Comparison of ENCODE assay signal across 20 mouse cellular contexts in the genomic region with DNA sequence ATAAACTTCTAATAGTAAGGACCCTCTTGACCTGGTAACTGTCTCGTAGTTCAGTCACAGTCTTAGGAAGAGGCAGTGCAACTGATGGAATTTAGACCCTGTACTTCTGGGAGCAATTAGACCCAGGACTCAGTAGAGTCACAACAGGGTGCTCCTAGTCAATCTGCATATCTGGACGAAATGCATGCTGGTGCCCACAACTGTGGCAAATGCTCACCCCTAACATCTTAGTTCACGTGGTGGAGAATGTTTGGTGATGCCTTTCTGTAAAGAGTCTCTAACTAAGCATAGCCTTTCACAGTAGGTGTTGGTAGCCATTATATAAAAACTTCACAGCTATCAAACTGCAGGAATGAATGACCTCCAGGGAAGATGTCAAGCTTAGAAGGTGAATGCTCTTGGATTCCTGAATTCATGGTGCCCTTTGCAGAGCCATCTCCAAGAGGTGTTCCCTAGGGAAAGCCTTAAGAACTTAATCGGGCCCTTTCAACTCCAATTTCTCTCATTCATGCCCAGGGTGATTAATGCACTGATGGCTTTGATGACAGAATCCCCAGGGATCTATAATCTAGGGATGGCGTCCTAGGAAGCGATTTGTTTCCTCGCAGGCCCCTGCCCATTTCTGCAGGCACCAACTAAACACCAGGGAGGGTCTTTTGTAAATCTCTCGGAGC. TPM values are rescaled to one million over a fixed set of nuclear protein-coding genes. Genes with fewer than 3 reads are reported as not detected.
"Had no signal": no experiment of that assay in that cellular context is flagged by ENCODE, and none has a peak within 500 bp of the region (broad histone marks: within the 10 kb centered on the region; RNA-seq: fewer than 3 reads in every experiment).

No protein-coding gene starts in this region.

- H3K36me3 ChIP-seq: liver, embryonic 12.5 days; neural tube, embryonic 13.5 days; neural tube, embryonic 15.5 days; stomach, embryonic 15.5 days had no signal

- H3K4me1 ChIP-seq: liver, embryonic 12.5 days; neural tube, embryonic 13.5 days; neural tube, embryonic 15.5 days; stomach, embryonic 15.5 days had no signal

- H3K4me2 ChIP-seq: liver, embryonic 12.5 days; lung, embryonic 14.5 days; neural tube, embryonic 13.5 days; neural tube, embryonic 15.5 days; stomach, embryonic 15.5 days had no signal

- H3K4me3 ChIP-seq: liver, embryonic 12.5 days; neural tube, embryonic 13.5 days; neural tube, embryonic 15.5 days; stomach, embryonic 15.5 days had no signal

- H3K9ac ChIP-seq: liver, embryonic 12.5 days; liver, embryonic 14.5 days; lung, embryonic 14.5 days; neural tube, embryonic 13.5 days; neural tube, embryonic 15.5 days; stomach, embryonic 15.5 days had no signal

- H3K27me3 ChIP-seq: liver, embryonic 12.5 days; neural tube, embryonic 13.5 days; neural tube, embryonic 15.5 days had no signal

- ATAC-seq: liver, embryonic 12.5 days had no signal

- H3K9me3 ChIP-seq: liver, embryonic 12.5 days; neural tube, embryonic 13.5 days; neural tube, embryonic 15.5 days; stomach, embryonic 15.5 days had no signal

- DNase-seq: lung, adult 18-20 months; lung, embryonic 14.5 days; lung, postnatal 10 days; lung, postnatal 4 days; retina, postnatal 1 day; right cerebral cortex, adult 18-20 months; right cerebral cortex, postnatal 25 days; thymus, adult 2 months; thymus, postnatal 25 days; thymus, postnatal 4 days had no signal

- H3K27ac ChIP-seq: liver, embryonic 12.5 days; liver, embryonic 14.5 days; neural tube, embryonic 13.5 days; neural tube, embryonic 15.5 days; stomach, embryonic 15.5 days; stomach, postnatal 0 days had no signal

RNA-seq across cellular contexts. Expression of a gene that starts 14.8 kb away (rescaled TPM):
- total RNA-seq: liver, adult 2 months; megakaryocyte, adult 5-6 weeks; megakaryocyte-erythroid progenitor cell, adult 5-6 weeks; monocyte, adult 5-6 weeks had no signal
